Mouse (Mus musculus) neural tube, embryonic 15.5 days (tissue): ENCODE results near the gene Cbx7. TPM values are rescaled to one million over a fixed set of nuclear protein-coding genes. Genes with fewer than 3 reads are reported as not detected.
A peak's percentile ranks its signal among the peaks of the same experiment; 100 is the strongest.
"Not testable (repeated sequence)": the region's sequence is repeated elsewhere in the genome, so short reads cannot be mapped to it uniquely, and the experiment has no call there.

Source experiments
- ATAC-seq: fragments of 200-750 bp; cut with Nextera tagmentation; 2 replicates; pipeline ENCODE4 v1.8.0; 2017; ENCODE audit warnings: mild to moderate bottlenecking, moderate TSS enrichment, moderate library complexity; ENCODE audit not compliant: low FRiP score
- H3K27ac ChIP-seq: fragments of 300-500 bp; sonication (generic); replicated peaks from 2 replicates; pipeline ENCODE4 v1.5.1; 2015; ENCODE audit warnings: mild to moderate bottlenecking, inconsistent platforms
- H3K27me3 ChIP-seq: fragments of 300-500 bp; sonication (generic); replicated peaks from 2 replicates; pipeline ENCODE4 v1.6.1; 2015; ENCODE audit warnings: inconsistent platforms
- H3K36me3 ChIP-seq: fragments of 300-500 bp; sonication (generic); 2 replicates; pipeline ENCODE4 v1.6.1; 2015; ENCODE audit warnings: inconsistent platforms
- H3K4me1 ChIP-seq: fragments of 300-500 bp; sonication (generic); 2 replicates; pipeline ENCODE4 v1.6.1; 2015; ENCODE audit warnings: inconsistent platforms
- H3K4me2 ChIP-seq: fragments of 300-500 bp; sonication (generic); 2 replicates; pipeline ENCODE4 v1.6.1; 2015; ENCODE audit warnings: inconsistent platforms, mild to moderate bottlenecking, moderate library complexity
- H3K4me3 ChIP-seq: fragments of 300-500 bp; sonication (generic); replicated peaks from 2 replicates; pipeline ENCODE4 v1.5.1; 2015; ENCODE audit warnings: mild to moderate bottlenecking, inconsistent platforms
- H3K9ac ChIP-seq: fragments of 300-500 bp; sonication (generic); replicated peaks from 2 replicates; pipeline ENCODE4 v1.6.1; 2015; ENCODE audit warnings: mild to moderate bottlenecking, inconsistent platforms
- H3K9me3 ChIP-seq: fragments of 300-500 bp; sonication (generic); replicated peaks from 2 replicates; pipeline ENCODE4 v1.6.1; 2016; ENCODE audit warnings: inconsistent platforms
- WGBS: fragments of 180-500 bp; shearing (Covaris S2); methylation state at CpG from one replicate; pipeline ENCODE4 v1.1.7; 2015; ENCODE audit warnings: mixed read lengths; 5-methylcytosine and 5-hydroxymethylcytosine counted together
- polyA plus RNA-seq: library from polyadenylated mRNA; unstranded; fragments of >200 nt; fragmentation: Nextera tagmentation; extraction: Ambion mirVana; gene quantifications from 2 replicates; pipeline ENCODE4 v1.2.1, GENCODE M21; 2015

The Cbx7 gene
- polyA plus RNA-seq, 1 experiment from 2014 or later: 4.6 TPM

- no peak for ATAC-seq
- Histone ChIP-seq H3K9me3 (no peaks in the 10 kb centered on the region), H3K27ac (no peak overlapping the region), H3K4me3 (no peak overlapping the region), H3K4me2 (no peak overlapping the region), H3K4me1 (no peaks in the 10 kb centered on the region), H3K36me3 (no peaks in the 10 kb centered on the region), H3K27me3 (no peaks in the 10 kb centered on the region), H3K9ac (no peak overlapping the region)
- WGBS: 80% methylated on average over 6 of the region's 6 CpGs
Measured at GRCm38 (mm10) chr15:79899828-79900510, 71.0 kb downstream of the Cbx7 start.

DNA sequence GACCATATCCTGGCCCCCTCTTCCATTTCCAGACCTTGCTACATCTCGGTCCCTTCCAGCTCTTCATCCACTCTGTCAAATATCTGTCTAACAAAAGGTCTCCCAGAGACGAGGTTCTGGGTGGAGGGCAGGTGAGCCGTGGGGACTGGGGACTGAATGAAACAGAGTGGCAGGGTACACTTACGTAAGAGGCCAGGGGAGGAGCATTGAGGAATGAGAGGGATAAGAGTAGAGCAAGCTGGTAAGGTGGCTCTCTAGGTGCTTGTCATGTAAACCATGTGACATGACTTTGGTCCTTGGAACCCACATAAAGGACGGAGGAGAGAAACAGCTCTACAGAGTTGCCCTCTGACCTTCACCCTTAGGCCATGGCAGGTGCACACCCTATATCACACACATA, 71.9 kb downstream of the Cbx7 start:
- H3K9me3 ChIP-seq: no peaks in the 10 kb centered on the region
- H3K4me2 ChIP-seq: no peak overlapping the region
- H3K4me1 ChIP-seq: no peaks in the 10 kb centered on the region
- no peak overlapping the region for H3K9ac ChIP-seq
- no peaks in the 10 kb centered on the region for H3K36me3 ChIP-seq
- no peaks in the 10 kb centered on the region for H3K27me3 ChIP-seq
- 94% methylated on average over 5 of the region's 5 CpGs for WGBS
- H3K27ac ChIP-seq: no peak overlapping the region
- H3K4me3 ChIP-seq: no peak overlapping the region
- ATAC-seq: no peak

DNA sequence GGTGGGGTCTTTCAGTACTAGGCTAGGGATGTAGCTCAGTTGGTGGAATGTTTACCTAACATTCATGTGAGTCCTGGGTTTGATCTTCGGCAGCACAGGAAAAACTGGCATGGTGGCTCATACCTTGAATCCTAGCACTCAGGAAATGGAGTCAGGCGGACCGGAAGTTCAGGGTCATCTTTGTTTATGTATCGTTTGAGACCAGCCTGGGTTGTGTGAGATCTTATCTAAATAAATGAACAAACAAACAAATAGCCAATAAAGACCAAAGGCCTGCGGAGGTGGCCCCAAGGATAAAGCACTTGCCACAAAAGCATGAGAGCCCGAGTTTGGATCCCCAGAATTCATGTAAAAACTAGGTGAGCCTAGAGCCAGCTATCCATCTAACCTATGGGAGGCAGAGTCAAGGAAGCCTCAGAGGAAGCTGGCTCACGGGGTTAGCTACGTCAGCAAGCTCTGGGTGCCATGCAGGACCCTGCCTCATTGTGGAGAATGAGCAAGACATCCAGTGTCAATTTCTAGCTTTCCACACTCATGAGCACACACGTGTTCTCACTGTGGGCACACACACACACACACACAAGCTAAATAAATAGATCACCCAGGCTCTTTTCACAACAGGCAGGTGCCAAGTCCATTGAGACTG, 74.7 kb downstream of the Cbx7 start:
- no peak overlapping the region for H3K27ac ChIP-seq
- WGBS: 87% methylated on average over 9 of the region's 9 CpGs
- no peak overlapping the region for H3K4me3 ChIP-seq
- H3K4me2 ChIP-seq: no peak overlapping the region
- H3K9me3 ChIP-seq: no peaks in the 10 kb centered on the region
- peaks cover 7% of the 10 kb centered on the region for H3K4me1 ChIP-seq
- H3K9ac ChIP-seq: no peak overlapping the region
- no peaks in the 10 kb centered on the region for H3K36me3 ChIP-seq
- ATAC-seq: no peak
- no peaks in the 10 kb centered on the region; the same call in 1 of the 2 replicates for H3K27me3 ChIP-seq

DNA sequence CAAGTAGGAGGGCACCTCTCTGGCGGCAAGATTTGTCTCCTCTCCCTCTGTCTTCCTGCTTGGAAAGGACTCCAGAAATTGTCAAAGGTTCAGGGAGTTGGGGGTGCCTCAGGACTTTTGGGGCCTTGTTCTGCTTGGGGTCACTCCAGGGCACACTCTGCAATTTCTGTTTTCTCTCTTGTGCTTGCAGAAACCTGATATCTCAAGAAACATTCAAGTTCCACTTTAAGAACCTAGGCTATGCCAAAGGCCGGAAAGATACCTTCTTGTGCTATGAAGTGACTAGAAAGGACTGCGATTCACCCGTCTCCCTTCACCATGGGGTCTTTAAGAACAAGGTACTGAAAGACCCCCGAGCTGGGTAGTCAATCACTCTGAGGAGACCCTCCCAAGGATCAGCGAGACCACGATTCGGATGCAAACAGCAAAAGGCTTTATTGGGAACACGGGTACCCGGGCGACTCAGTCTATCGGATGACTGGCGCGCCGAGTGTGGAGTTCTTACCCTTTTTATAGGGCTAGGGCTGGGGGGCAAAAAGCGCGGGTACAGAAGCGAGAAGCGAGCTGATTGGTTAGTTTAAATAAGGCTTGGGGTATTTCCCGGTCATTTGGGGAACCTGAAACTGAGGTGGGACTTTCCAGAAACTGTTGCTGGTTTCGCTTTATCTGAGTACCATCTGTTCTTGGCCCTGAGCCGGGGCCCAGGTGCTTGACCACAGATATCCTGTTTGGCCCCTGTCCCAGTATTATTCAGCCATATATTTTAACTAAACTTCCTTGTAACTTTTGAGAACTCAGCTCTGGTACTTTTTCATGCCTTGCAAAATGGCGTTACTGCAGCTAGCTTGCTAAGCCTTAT, 75.5 kb downstream of the Cbx7 start:
- not testable (repeated sequence) for H3K27me3 ChIP-seq, H3K9me3 ChIP-seq, ATAC-seq, H3K27ac ChIP-seq, H3K9ac ChIP-seq, H3K4me3 ChIP-seq, H3K36me3 ChIP-seq, H3K4me2 ChIP-seq, H3K4me1 ChIP-seq
- WGBS: 89% methylated on average over 12 of the region's 23 CpGs

- no peaks in the 10 kb centered on the region for H3K36me3 ChIP-seq
- ATAC-seq: no peak
- 76% methylated on average over 4 of the region's 4 CpGs for WGBS
Measured at GRCm38 (mm10) chr15:79894343-79894742, 76.6 kb downstream of the Cbx7 start.

DNA sequence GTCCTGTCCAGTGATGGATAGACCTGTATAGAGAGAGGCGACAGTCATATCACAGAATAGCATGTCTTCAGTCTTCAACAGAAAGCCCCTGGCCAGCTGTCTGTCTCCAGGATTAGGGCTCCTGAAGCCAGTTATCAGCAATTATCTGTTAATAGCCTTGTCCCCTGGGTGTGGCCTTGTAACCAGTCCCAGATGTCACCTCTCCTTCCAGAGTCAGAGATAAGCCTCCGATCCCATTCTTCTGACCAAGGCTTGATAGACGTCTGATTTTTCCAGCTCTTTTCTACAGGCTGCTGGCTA, 77.1 kb downstream of the Cbx7 start:
- no peaks in the 10 kb centered on the region; the same call in 1 of the 2 replicates for H3K27me3 ChIP-seq
- H3K9me3 ChIP-seq: no peaks in the 10 kb centered on the region
- 79% methylated on average over 3 of the region's 3 CpGs for WGBS
- H3K4me1 ChIP-seq: peaks cover 7% of the 10 kb centered on the region
- H3K9ac ChIP-seq: no peak overlapping the region
- H3K4me2 ChIP-seq: no peak overlapping the region
- H3K36me3 ChIP-seq: no peaks in the 10 kb centered on the region
- no peak overlapping the region for H3K27ac ChIP-seq
- no peak overlapping the region for H3K4me3 ChIP-seq
- ATAC-seq: no peak

More at GRCm38 (mm10) chr15:79894343-79894742, 76.6 kb downstream of the Cbx7 start:
- Histone ChIP-seq H3K4me2 (no peak overlapping the region), H3K9me3 (no peaks in the 10 kb centered on the region), H3K27ac (no peak overlapping the region), H3K27me3 (no peaks in the 10 kb centered on the region; the same call in 1 of the 2 replicates), H3K9ac (no peak overlapping the region), H3K4me1 (peaks cover 7% of the 10 kb centered on the region), H3K4me3 (no peak overlapping the region)

- 77% methylated on average over 15 of the region's 15 CpGs for WGBS
- Histone ChIP-seq H3K4me2 (peak overlapping the region; percentile 53), H3K36me3 (no peaks in the 10 kb centered on the region), H3K27me3 (no peaks in the 10 kb centered on the region; the same call in 1 of the 2 replicates), H3K9me3 (no peaks in the 10 kb centered on the region), H3K27ac (no peak overlapping the region), H3K4me3 (no peak overlapping the region; the same call in 1 of the 2 replicates), H3K4me1 (peaks cover 7% of the 10 kb centered on the region), H3K9ac (no peak overlapping the region)
- ATAC-seq: no peak
Measured at GRCm38 (mm10) chr15:79892995-79893823, 77.7 kb downstream of the Cbx7 start.

DNA sequence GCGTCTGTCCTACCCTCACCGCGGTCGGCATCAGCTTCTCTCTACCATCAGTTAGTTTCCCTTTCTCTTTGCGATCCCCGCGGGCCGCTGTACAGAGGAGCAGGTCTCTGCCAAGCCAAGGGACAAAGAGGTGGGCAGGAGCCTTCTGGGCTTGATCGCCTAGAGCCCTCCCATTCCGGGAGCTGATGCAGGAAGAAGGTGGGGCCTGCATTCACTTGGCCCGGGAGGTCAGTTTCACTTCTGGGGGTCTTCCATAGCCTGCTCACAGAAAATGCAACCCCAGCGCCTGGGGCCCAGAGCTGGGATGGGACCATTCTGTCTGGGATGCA, 78.7 kb downstream of the Cbx7 start:
- peak overlapping the region; percentile 27 for H3K4me3 ChIP-seq
- peak; percentile 61; the same call in 1 of the 2 replicates for ATAC-seq
- H3K36me3 ChIP-seq: no peaks in the 10 kb centered on the region
- WGBS: 3% methylated on average over 12 of the region's 12 CpGs
- H3K27me3 ChIP-seq: no peaks in the 10 kb centered on the region; the same call in 1 of the 2 replicates
- H3K4me2 ChIP-seq: peak overlapping the region; percentile 53
- no peaks in the 10 kb centered on the region for H3K9me3 ChIP-seq
- H3K9ac ChIP-seq: 0 out of 2 replicates have a peak overlapping the region, but pooled peaks have one; percentile 8
- H3K27ac ChIP-seq: no peak overlapping the region; the same call in 1 of the 2 replicates
- H3K4me1 ChIP-seq: peaks cover 7% of the 10 kb centered on the region

- ATAC-seq: no peak
- no peaks in the 10 kb centered on the region; the same call in 1 of the 2 replicates for H3K27me3 ChIP-seq
- 0 out of 2 replicates have a peak within 1 kb of the TSS, but pooled peaks have one; percentile 8 for H3K9ac ChIP-seq
- H3K4me1 ChIP-seq: peaks cover 7% of the 10 kb centered on the region
- no peaks in the 10 kb centered on the region for H3K36me3 ChIP-seq
- H3K27ac ChIP-seq: no peak within 1 kb of the TSS; the same call in 1 of the 2 replicates
- peak within 1 kb of the TSS; percentile 27 for H3K4me3 ChIP-seq
- WGBS: 2% methylated on average over 20 of the region's 20 CpGs
- peak within 1 kb of the TSS; percentile 53 for H3K4me2 ChIP-seq
- no peaks in the 10 kb centered on the region for H3K9me3 ChIP-seq
Measured at GRCm38 (mm10) chr15:79891436-79892212, 79.3 kb downstream of the Cbx7 start, which contains the start of gene Apobec3. Gene Apobec3, plus strand, starts transcription at chr15:79891659.

DNA sequence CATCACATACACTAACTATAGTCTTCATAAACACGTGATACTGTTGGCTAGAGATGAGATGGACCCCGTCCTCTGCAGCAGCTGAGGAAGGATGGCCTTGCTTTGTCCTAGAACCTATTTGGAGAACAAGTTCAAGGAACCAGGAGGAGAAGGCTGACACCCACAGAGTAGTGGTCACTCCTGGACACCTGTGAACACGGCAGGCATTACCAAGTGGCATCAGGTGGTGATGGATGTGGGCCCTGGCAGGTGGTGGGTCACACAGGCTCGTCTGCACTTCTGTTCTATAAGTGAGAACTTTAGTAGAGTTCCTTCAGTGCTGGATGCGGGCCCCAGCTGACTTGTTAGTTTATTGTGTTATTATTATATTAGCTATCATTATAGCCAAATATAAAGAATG, 86.1 kb downstream of the Cbx7 start:
- Histone ChIP-seq H3K9ac (no peak overlapping the region), H3K4me1 (peaks cover 10% of the 10 kb centered on the region; the same call in 1 of the 2 replicates), H3K9me3 (no peaks in the 10 kb centered on the region), H3K36me3 (no peaks in the 10 kb centered on the region), H3K4me2 (no peak overlapping the region), H3K4me3 (no peak overlapping the region), H3K27me3 (no peaks in the 10 kb centered on the region), H3K27ac (0 out of 2 replicates have a peak overlapping the region, but pooled peaks have one; percentile 61)
- 82% methylated on average over 5 of the region's 5 CpGs for WGBS
- no peak for ATAC-seq
